ENCODE assay signal across 8 mouse cellular contexts in the genomic region with DNA sequence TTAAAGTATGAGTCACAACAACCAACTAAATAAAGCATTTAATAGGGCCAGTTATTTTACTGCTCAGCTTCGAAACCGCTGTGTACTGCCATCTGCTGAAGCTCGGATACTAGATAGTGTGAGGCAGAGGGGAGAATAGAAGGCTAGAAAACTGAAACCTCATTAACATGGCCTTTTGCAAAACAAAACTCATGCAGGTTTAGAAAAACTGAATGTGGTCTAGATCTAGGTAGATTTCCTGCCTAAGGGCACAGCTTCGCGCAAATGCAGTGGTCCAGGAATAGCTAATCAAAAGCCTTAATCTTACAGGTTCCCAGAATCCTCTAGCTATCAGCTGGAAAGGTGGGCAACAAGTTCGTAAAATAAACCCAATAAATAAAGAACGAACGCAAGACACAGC. TPM values are rescaled to one million over a fixed set of nuclear protein-coding genes. Genes with fewer than 3 reads are reported as not detected.
DNase-seq lines count a peak whose midpoint lies in the region; ATAC-seq and TF ChIP-seq lines count a peak whose summit lies in the region.

No protein-coding gene starts in this region.

- in situ Hi-C loops in ES-E14 (cut with MboI; ENCODE audit: low sequenced_read_pairs in 2 of 2, unreplicated experiment in 2 of 2), result no loop called here

- WGBS in heart, embryonic 14.5 days, result 17% methylated on average over 8 of the region's 8 CpGs
- 24% methylated on average over 8 of the region's 8 CpGs for WGBS in hindbrain, embryonic 11.5 days
- WGBS in midbrain, embryonic 14.5 days, result 23% methylated on average over 8 of the region's 8 CpGs

- intact Hi-C loops in heart, postnatal 10 days (cut with DNase I), result no loop called here

- H3K9ac ChIP-seq in heart, embryonic 14.5 days (ENCODE audit: low read length), result peak overlapping the region; percentile 97
- H3K9ac ChIP-seq in ES-E14 (ENCODE audit: insufficient read depth, low read depth, low read length, poor library complexity, severe bottlenecking), result peak overlapping the region; percentile 83; the same call in 1 of the 2 replicates
- peak overlapping the region; percentile 98 for H3K9ac ChIP-seq in hindbrain, embryonic 11.5 days (ENCODE audit: low read depth, low read length)
- peak overlapping the region; percentile 95 for H3K9ac ChIP-seq in midbrain, embryonic 14.5 days (replicated peaks; ENCODE audit: low read length)

- ATAC-seq in heart, embryonic 14.5 days (ENCODE audit: insufficient number of reproducible peaks, insufficient read depth, low FRiP score, low read depth), result no peak
- ATAC-seq in hindbrain, embryonic 11.5 days (ENCODE audit: low FRiP score), result no peak
- ATAC-seq in midbrain, embryonic 14.5 days (ENCODE audit: low FRiP score, low TSS enrichment), result no peak
- no peak for ATAC-seq in megakaryocyte progenitor cell, adult 5-6 weeks (replicated peaks; ENCODE audit: poor library complexity)

- H3K4me1 ChIP-seq in heart, embryonic 14.5 days (ENCODE audit: control insufficient read depth in 2 of 2, insufficient read depth in 2 of 2, low read length in 2 of 2), result peaks cover 0 to 4% of the 10 kb centered on the region in 2 experiments; a peak in 1 of 4 replicates
- H3K4me1 ChIP-seq in ES-E14 (ENCODE audit: control insufficient read depth in 2 of 2, insufficient read depth in 2 of 2, low read length in 2 of 2, poor library complexity in 1 of 2), result 0 out of 4 replicates have a peak, but pooled peaks cover 0 to 2% of the 10 kb centered on the region in 2 experiments
- no peaks in the 10 kb centered on the region for H3K4me1 ChIP-seq in hindbrain, embryonic 11.5 days (replicated peaks; ENCODE audit: control insufficient read depth, insufficient read depth, low read length)
- H3K4me1 ChIP-seq in midbrain, embryonic 14.5 days (ENCODE audit: control insufficient read depth, insufficient read depth, low read length), result peaks cover 10% of the 10 kb centered on the region

- DNase-seq in heart, postnatal 10 days, result no peak
- DNase-seq in ES-E14 (ENCODE audit: low read depth, low spot score), result no peak
- no peak for DNase-seq in hindbrain, embryonic 11.5 days (ENCODE audit: low spot score)
- peak; percentile 52 for DNase-seq in midbrain, embryonic 14.5 days
- no peak for DNase-seq in layer of hippocampus, adult 18-20 months (ENCODE audit: low spot score in 2 of 2)
- DNase-seq in urinary bladder, postnatal 14 days (ENCODE audit: low spot score), result no peak

- H3K27me3 ChIP-seq in heart, embryonic 14.5 days (ENCODE audit: control insufficient read depth, insufficient read depth, low read length), result no peaks in the 10 kb centered on the region
- H3K27me3 ChIP-seq in hindbrain, embryonic 11.5 days (ENCODE audit: control insufficient read depth, insufficient read depth, low read length), result no peaks in the 10 kb centered on the region
- no peaks in the 10 kb centered on the region for H3K27me3 ChIP-seq in midbrain, embryonic 14.5 days (ENCODE audit: control insufficient read depth, insufficient read depth, low read length)

- H3K9me3 ChIP-seq in heart, embryonic 14.5 days (ENCODE audit: control insufficient read depth, low read length), result no peaks in the 10 kb centered on the region
- no peaks in the 10 kb centered on the region for H3K9me3 ChIP-seq in ES-E14 (ENCODE audit: control insufficient read depth, insufficient read depth, low read depth, low read length)
- H3K9me3 ChIP-seq in hindbrain, embryonic 11.5 days (ENCODE audit: control insufficient read depth, low read length), result no peaks in the 10 kb centered on the region
- H3K9me3 ChIP-seq in midbrain, embryonic 14.5 days (ENCODE audit: control insufficient read depth, low read length), result no peaks in the 10 kb centered on the region

- H3K36me3 ChIP-seq in heart, embryonic 14.5 days (ENCODE audit: control insufficient read depth, insufficient read depth, low read length), result peaks cover 20% of the 10 kb centered on the region
- peaks cover 9% of the 10 kb centered on the region; the same call in 1 of the 2 replicates for H3K36me3 ChIP-seq in ES-E14 (ENCODE audit: control insufficient read depth, insufficient read depth, low read length, poor library complexity, severe bottlenecking)
- H3K36me3 ChIP-seq in hindbrain, embryonic 11.5 days (ENCODE audit: control insufficient read depth, insufficient read depth, low read length), result no peaks in the 10 kb centered on the region
- peaks cover 25% of the 10 kb centered on the region; the same call in 1 of the 2 replicates for H3K36me3 ChIP-seq in midbrain, embryonic 14.5 days (ENCODE audit: control insufficient read depth, insufficient read depth, low read length)

- peak overlapping the region; percentile 93 to 99 for H3K4me3 ChIP-seq in heart, embryonic 14.5 days (ENCODE audit: control insufficient read depth in 1 of 2, insufficient read depth in 1 of 2, low read depth in 1 of 2, low read length in 2 of 2)
- H3K4me3 ChIP-seq in ES-E14 (ENCODE audit: insufficient read depth in 1 of 2, low read depth in 1 of 2, low read length in 2 of 2, poor library complexity in 1 of 2, severe bottlenecking in 1 of 2), result peak overlapping the region; percentile 80 to 82
- peak overlapping the region; percentile 91 for H3K4me3 ChIP-seq in hindbrain, embryonic 11.5 days (ENCODE audit: low read depth, low read length)
- H3K4me3 ChIP-seq in midbrain, embryonic 14.5 days (replicated peaks; ENCODE audit: low read depth, low read length), result peak overlapping the region; percentile 93

- H3K4me2 ChIP-seq in heart, embryonic 14.5 days (ENCODE audit: low read length), result peak overlapping the region; percentile 83
- H3K4me2 ChIP-seq in hindbrain, embryonic 11.5 days (replicated peaks; ENCODE audit: low read depth, low read length), result peak overlapping the region; percentile 87
- peak overlapping the region; percentile 80 for H3K4me2 ChIP-seq in midbrain, embryonic 14.5 days (ENCODE audit: low read length)

- H3K27ac ChIP-seq in heart, embryonic 14.5 days (replicated peaks in 1 of 2; ENCODE audit: control insufficient read depth in 1 of 2, insufficient read depth in 1 of 2, low read depth in 2 of 2, low read length in 2 of 2), result peak overlapping the region; percentile 95 to 98
- no peak overlapping the region for H3K27ac ChIP-seq in ES-E14 (ENCODE audit: insufficient read depth, low read depth, low read length, poor library complexity, severe bottlenecking)
- H3K27ac ChIP-seq in hindbrain, embryonic 11.5 days (ENCODE audit: low read depth, low read length), result peak overlapping the region; percentile 99
- H3K27ac ChIP-seq in midbrain, embryonic 14.5 days (replicated peaks; ENCODE audit: low read depth, low read length), result peak overlapping the region; percentile 97

TF ChIP-seq in ES-E14, 5 proteins besides CTCF, POLR2A, EP300 and RAD21:
- TF ChIP-seq MAFK (IDR thresholded peaks at IDR 0.05; ENCODE audit: insufficient read depth, low read depth, low read length) (no peak), HCFC1 (IDR thresholded peaks at IDR 0.05; ENCODE audit: borderline replicate concordance, insufficient read depth, low read length) (no peak), CHD2 (IDR thresholded peaks at IDR 0.05; ENCODE audit: low read depth, low read length) (no peak), ZC3H11A (IDR thresholded peaks at IDR 0.05; ENCODE audit: borderline replicate concordance, low read depth, low read length) (no peak), ZNF384 (IDR thresholded peaks at IDR 0.05; ENCODE audit: low read depth, low read length) (no peak)

RNA-seq across cellular contexts. Expression of gene Cnbd2, which starts 0.7 kb away (rescaled TPM):
- polyA plus RNA-seq in heart, embryonic 14.5 days (2014; fragmentation: Nextera tagmentation; extraction: Ambion mirVana), result 3.0 and 3.7 TPM in 2 replicates
- 1 to 10 TPM in 1 of 2 experiments, under 1 TPM in 1; 0.81 to 1.1 TPM for total RNA-seq in heart, postnatal 10 days (2021)
- total RNA-seq in ES-E14 (2012; rRNA removed), result 1.6 and 2.9 TPM in 2 replicates
- 4.4 and 4.6 TPM in 2 replicates for polyA plus RNA-seq in hindbrain, embryonic 11.5 days (2014; fragmentation: Nextera tagmentation; extraction: Ambion mirVana)
- 6.9 and 7.9 TPM in 2 replicates for polyA plus RNA-seq in midbrain, embryonic 14.5 days (2014; fragmentation: Nextera tagmentation; extraction: Ambion mirVana)
- 1 to 10 TPM; 5.4 to 6.7 TPM for total RNA-seq in layer of hippocampus, adult 18-20 months (2021)
- 2.7 TPM in 2 replicates for total RNA-seq in megakaryocyte progenitor cell, adult 5-6 weeks (2015)
- total RNA-seq in megakaryocyte progenitor cell, adult 5-6 weeks (2017), result 3.6 and 4.9 TPM in 2 replicates

RNA-seq across cellular contexts. Expression of gene Scand1, which starts 1.1 kb away (rescaled TPM):
- polyA plus RNA-seq in heart, embryonic 14.5 days (2014; fragmentation: Nextera tagmentation; extraction: Ambion mirVana), result 63.5 and 68.9 TPM in 2 replicates
- 10 to 100 TPM; 85.3 to 96.6 TPM for total RNA-seq in heart, postnatal 10 days (2021)
- 26.0 and 27.9 TPM in 2 replicates for total RNA-seq in ES-E14 (2012; rRNA removed)
- polyA plus RNA-seq in hindbrain, embryonic 11.5 days (2014; fragmentation: Nextera tagmentation; extraction: Ambion mirVana), result 81.9 and 87.2 TPM in 2 replicates
- 93.3 and 102 TPM in 2 replicates for polyA plus RNA-seq in midbrain, embryonic 14.5 days (2014; fragmentation: Nextera tagmentation; extraction: Ambion mirVana)
- total RNA-seq in layer of hippocampus, adult 18-20 months (2021), result 10 to 100 TPM; 91.6 to 95.1 TPM
- 1.8 and 4.2 TPM in 2 replicates for total RNA-seq in megakaryocyte progenitor cell, adult 5-6 weeks (2015)
- 5.6 and 17.2 TPM in 2 replicates for total RNA-seq in megakaryocyte progenitor cell, adult 5-6 weeks (2017)
